Mouse (Mus musculus): ENCODE results near the gene Adam15.

GRCm38 (mm10) chr3:89394006-89394893 lies 44.5 kb upstream of the Adam15 start, which contains the start of gene Zbtb7b:
- TF ChIP-seq POLR2A (IDR thresholded peaks at IDR 0.05; ENCODE audit: borderline replicate concordance, extremely low read depth, low read depth, low read length) (peak; percentile 50; the same call in 1 of the 2 replicates), CTCF (IDR thresholded peaks at IDR 0.05; ENCODE audit: insufficient read depth, low read length) (no peak)

All from lung, adult 2 months (tissue).